Mouse (Mus musculus) MEL (cell line): ENCODE measurements around the gene Cdc42bpb. TPM values are rescaled to one million over a fixed set of nuclear protein-coding genes. Genes with fewer than 3 reads are reported as not detected.

Experiments
- DNase-seq: peaks from one replicate; pipeline ENCODE4 v3.0.0; 2011; ENCODE audit warnings: low read depth, low spot score
- H3K27ac ChIP-seq: 2 replicates; pipeline ENCODE4 v1.5.1; 2012; ENCODE audit warnings: low read depth, mild to moderate bottlenecking, control low read depth, low read length, moderate library complexity; ENCODE audit not compliant: control insufficient read depth
- H3K27me3 ChIP-seq, 2 experiments: fragments of 150-350 bp in 1 of 2; sonication (generic) in 1 of 2; 2 replicates each; pipeline ENCODE4 v1.6.1; 2012; ENCODE audit warnings: low read length in 2 of 2, mild to moderate bottlenecking in 2 of 2, improper control_type of control experiment in 1 of 2, moderate library complexity in 1 of 2; ENCODE audit not compliant: insufficient read depth in 2 of 2, control insufficient read depth in 1 of 2
- H3K36me3 ChIP-seq, 2 experiments: 2 replicates each; pipeline ENCODE4 v1.6.1; 2012 to 2014; ENCODE audit warnings: low read length in 2 of 2, improper control_type of control experiment in 1 of 2, inconsistent platforms in 1 of 2, mild to moderate bottlenecking in 1 of 2; ENCODE audit not compliant: insufficient read depth in 2 of 2, control insufficient read depth in 1 of 2
- H3K4me1 ChIP-seq, 2 experiments: fragments of 150-350 bp in 1 of 2; sonication (generic) in 1 of 2; 2 replicates each; pipeline ENCODE4 v1.6.1; 2012; ENCODE audit warnings: low read length in 2 of 2, improper control_type of control experiment in 1 of 2, mild to moderate bottlenecking in 1 of 2; ENCODE audit not compliant: insufficient read depth in 2 of 2, control insufficient read depth in 1 of 2
- H3K4me3 ChIP-seq, 2 experiments: fragments of 150-350 bp in 1 of 2; sonication (generic) in 1 of 2; 2 replicates each; pipeline ENCODE4 v1.5.1; 2012; ENCODE audit warnings: low read depth in 2 of 2, low read length in 2 of 2, mild to moderate bottlenecking in 2 of 2, moderate library complexity in 2 of 2, control low read depth in 1 of 2, improper control_type of control experiment in 1 of 2; ENCODE audit not compliant: control insufficient read depth in 1 of 2, insufficient read depth in 1 of 2
- H3K79me2 ChIP-seq: 2 replicates; pipeline ENCODE4 v1.6.1; 2012; ENCODE audit warnings: mild to moderate bottlenecking, low read length, moderate library complexity; ENCODE audit not compliant: control insufficient read depth, poor library complexity, insufficient read depth
- H3K9ac ChIP-seq: 2 replicates; pipeline ENCODE4 v1.6.1; 2012; ENCODE audit warnings: low read depth, mild to moderate bottlenecking, control low read depth, low read length, moderate library complexity; ENCODE audit not compliant: control insufficient read depth, poor library complexity, severe bottlenecking
- H3K9me3 ChIP-seq: fragments of 150-350 bp; sonication (generic); replicated peaks from 2 replicates; pipeline ENCODE4 v1.6.1; 2012; ENCODE audit warnings: mild to moderate bottlenecking, low read length, improper control_type of control experiment, moderate library complexity; ENCODE audit not compliant: insufficient read depth
- BHLHE40 ChIP-seq: IDR thresholded peaks from 2 replicates; pipeline ENCODE4 v1.6.1; 2012; ENCODE audit warnings: low read depth, mild to moderate bottlenecking, inconsistent platforms, low read length, improper control_type of control experiment, borderline replicate concordance
- CHD1 ChIP-seq: IDR thresholded peaks from 2 replicates; pipeline ENCODE4 v1.6.1; 2012; ENCODE audit warnings: low read depth, mild to moderate bottlenecking, inconsistent platforms, low read length, improper control_type of control experiment
- CTCF ChIP-seq, 3 experiments: IDR thresholded peaks in 2 of 3; conservative IDR thresholded peaks in 1 of 3; 2 replicates each; pipeline ENCODE4 v1.5.1; 2011 to 2012; ENCODE audit warnings: low read length in 3 of 3, low read depth in 2 of 3, mild to moderate bottlenecking in 2 of 3, improper control_type of control experiment in 1 of 3, inconsistent platforms in 1 of 3, mixed read lengths in 1 of 3, moderate library complexity in 1 of 3; ENCODE audit not compliant: control insufficient read depth in 1 of 3, insufficient read depth in 1 of 3, poor library complexity in 1 of 3, severe bottlenecking in 1 of 3
- E2F4 ChIP-seq: IDR thresholded peaks from 2 replicates; pipeline ENCODE4 v1.6.1; 2011; ENCODE audit warnings: low read depth, low read length, improper control_type of control experiment, borderline replicate concordance
- ELF1 ChIP-seq: IDR thresholded peaks from 2 replicates; pipeline ENCODE4 v1.6.1; 2014; ENCODE audit warnings: low read depth, mild to moderate bottlenecking, inconsistent platforms, low read length, improper control_type of control experiment, moderate library complexity
- ETS1 ChIP-seq: IDR thresholded peaks from 2 replicates; pipeline ENCODE4 v1.6.1; 2012; ENCODE audit warnings: low read depth, mild to moderate bottlenecking, inconsistent platforms, low read length, improper control_type of control experiment, moderate library complexity
- GABPA ChIP-seq: IDR thresholded peaks from 2 replicates; pipeline ENCODE4 v1.6.1; 2012; ENCODE audit warnings: low read depth, mild to moderate bottlenecking, inconsistent platforms, low read length, improper control_type of control experiment, moderate library complexity
- HCFC1 ChIP-seq: IDR thresholded peaks from 2 replicates; pipeline ENCODE4 v1.6.1; 2012; ENCODE audit warnings: low read depth, mild to moderate bottlenecking, inconsistent platforms, low read length, improper control_type of control experiment, moderate library complexity
- JUND ChIP-seq: IDR thresholded peaks from 2 replicates; pipeline ENCODE4 v1.6.1; 2011; ENCODE audit warnings: low read depth, mild to moderate bottlenecking, improper control_type of control experiment, low read length
- KAT2A ChIP-seq: conservative IDR thresholded peaks from 2 replicates; pipeline ENCODE4 v1.6.1; 2012; ENCODE audit warnings: low read depth, low read length, improper control_type of control experiment, inconsistent platforms
- MAFK ChIP-seq: IDR thresholded peaks from 2 replicates; pipeline ENCODE4 v1.6.1; 2011; ENCODE audit warnings: low read depth, mild to moderate bottlenecking, low read length, improper control_type of control experiment, borderline replicate concordance
- MAX ChIP-seq: IDR thresholded peaks from 2 replicates; pipeline ENCODE4 v1.6.1; 2011; ENCODE audit warnings: low read length, improper control_type of control experiment
- MAZ ChIP-seq: IDR thresholded peaks from 2 replicates; pipeline ENCODE4 v1.6.1; 2012; ENCODE audit warnings: low read depth, mild to moderate bottlenecking, inconsistent platforms, low read length, improper control_type of control experiment
- MEF2A ChIP-seq: IDR thresholded peaks from 2 replicates; pipeline ENCODE4 v1.6.1; 2014; ENCODE audit warnings: low read depth, mild to moderate bottlenecking, inconsistent platforms, low read length, improper control_type of control experiment; ENCODE audit not compliant: poor library complexity, insufficient replicate concordance, severe bottlenecking; ENCODE audit errors: extremely low read depth
- MYB ChIP-seq: IDR thresholded peaks from 2 replicates; pipeline ENCODE4 v1.6.1; 2011; ENCODE audit warnings: mild to moderate bottlenecking, low read depth, low read length, improper control_type of control experiment
- MYC ChIP-seq: IDR thresholded peaks from 2 replicates; pipeline ENCODE4 v1.6.1; 2011; ENCODE audit warnings: low read depth, mild to moderate bottlenecking, low read length, improper control_type of control experiment, moderate library complexity
- NRF1 ChIP-seq: IDR thresholded peaks from 2 replicates; pipeline ENCODE4 v1.6.1; 2014; ENCODE audit warnings: low read depth, mild to moderate bottlenecking, inconsistent platforms, low read length, improper control_type of control experiment, moderate library complexity; ENCODE audit not compliant: poor library complexity, insufficient read depth, severe bottlenecking
- POLR2A ChIP-seq, 2 experiments: IDR thresholded peaks; 2 replicates each; pipeline ENCODE4 v1.6.1; 2011 to 2012; ENCODE audit warnings: low read length in 2 of 2, mild to moderate bottlenecking in 2 of 2, control low read depth in 1 of 2, improper control_type of control experiment in 1 of 2, low read depth in 1 of 2, moderate library complexity in 1 of 2; ENCODE audit not compliant: control insufficient read depth in 1 of 2, insufficient read depth in 1 of 2, poor library complexity in 1 of 2
- POLR2AphosphoS2 ChIP-seq: IDR thresholded peaks from 2 replicates; pipeline ENCODE4 v1.6.1; 2011; ENCODE audit warnings: low read length, improper control_type of control experiment
- POLR2AphosphoS5 ChIP-seq: IDR thresholded peaks from 2 replicates; pipeline ENCODE4 v1.6.1; 2012; ENCODE audit warnings: low read depth, borderline replicate concordance, mild to moderate bottlenecking, inconsistent platforms, low read length, moderate library complexity, mixed read lengths
- RAD21 ChIP-seq: IDR thresholded peaks from 2 replicates; pipeline ENCODE4 v1.6.1; 2011; ENCODE audit warnings: mild to moderate bottlenecking, low read depth, low read length, improper control_type of control experiment
- SIN3A ChIP-seq: IDR thresholded peaks from 2 replicates; pipeline ENCODE4 v1.6.1; 2012; ENCODE audit warnings: low read length, improper control_type of control experiment, inconsistent platforms
- SMC3 ChIP-seq: IDR thresholded peaks from 2 replicates; pipeline ENCODE4 v1.6.1; 2011; ENCODE audit warnings: low read depth, low read length, improper control_type of control experiment
- TAL1 ChIP-seq: IDR thresholded peaks from 2 replicates; pipeline ENCODE4 v1.6.1; 2012; ENCODE audit warnings: mild to moderate bottlenecking, inconsistent platforms, low read length, moderate library complexity, mixed read lengths
- TCF12 ChIP-seq: IDR thresholded peaks from 2 replicates; pipeline ENCODE4 v1.6.1; 2014; ENCODE audit warnings: low read depth, mild to moderate bottlenecking, inconsistent platforms, low read length, improper control_type of control experiment, moderate library complexity
- UBTF ChIP-seq: IDR thresholded peaks from 2 replicates; pipeline ENCODE4 v1.6.1; 2012; ENCODE audit warnings: low read depth, mild to moderate bottlenecking, inconsistent platforms, low read length, improper control_type of control experiment, moderate library complexity, borderline replicate concordance; ENCODE audit not compliant: insufficient read depth
- USF1 ChIP-seq: IDR thresholded peaks from 2 replicates; pipeline ENCODE4 v1.6.1; 2014; ENCODE audit warnings: low read depth, mild to moderate bottlenecking, inconsistent platforms, low read length, improper control_type of control experiment, moderate library complexity
- USF2 ChIP-seq, 2 experiments: IDR thresholded peaks; 2 replicates each; pipeline ENCODE4 v1.6.1; 2011 to 2012; ENCODE audit warnings: improper control_type of control experiment in 2 of 2, low read length in 2 of 2, borderline replicate concordance in 1 of 2, inconsistent platforms in 1 of 2, low read depth in 1 of 2, mild to moderate bottlenecking in 1 of 2; ENCODE audit not compliant: insufficient read depth in 1 of 2
- ZC3H11A ChIP-seq: IDR thresholded peaks from 2 replicates; pipeline ENCODE4 v1.6.1; 2012; ENCODE audit warnings: low read depth, mild to moderate bottlenecking, inconsistent platforms, low read length, improper control_type of control experiment
- ZKSCAN1 ChIP-seq: IDR thresholded peaks from 2 replicates; pipeline ENCODE4 v1.6.1; 2012; ENCODE audit warnings: low read depth, mild to moderate bottlenecking, inconsistent platforms, low read length, improper control_type of control experiment, moderate library complexity
- ZMIZ1 ChIP-seq: IDR thresholded peaks from 2 replicates; pipeline ENCODE4 v1.6.1; 2012; ENCODE audit warnings: low read depth, mild to moderate bottlenecking, inconsistent platforms, low read length, improper control_type of control experiment, moderate library complexity
- polyA plus RNA-seq, 2 experiments: library from polyadenylated mRNA; stranded (reverse) in 1 of 2; unstranded in 1 of 2; fragments of >175 nt in 1 of 2; fragments of >200 nt in 1 of 2; gene quantifications; 2 replicates each; pipeline versions ENCODE4 v1.2.1 to v1.2.4; 2012; ENCODE audit warnings: low replicate concordance in 2 of 2, low read depth in 1 of 2; ENCODE audit not compliant: insufficient read length in 2 of 2, insufficient read depth in 1 of 2, missing spikeins in 1 of 2
- total RNA-seq: library from RNA; depleted of rRNA; stranded (reverse); fragments of 300-350 nt; gene quantifications from 2 replicates; pipeline ENCODE4 v1.2.3, GENCODE M21; 2012

Cdc42bpb gene
- total and polyA plus RNA-seq, 3 experiments: not detected

GRCm38 (mm10) chr12:111274006-111274405 lies 103.5 kb downstream of the Cdc42bpb start:
- no peaks in the 10 kb centered on the region for H3K27me3 ChIP-seq
- no peak for DNase-seq
- H3K9ac ChIP-seq: no peak overlapping the region
- H3K9me3 ChIP-seq: no peaks in the 10 kb centered on the region
- no peaks in the 10 kb centered on the region for H3K4me1 ChIP-seq
- H3K27ac ChIP-seq: no peak overlapping the region
- no peak overlapping the region for H3K4me3 ChIP-seq
- no peaks in the 10 kb centered on the region for H3K36me3 ChIP-seq
- TF ChIP-seq SIN3A (no peak), POLR2AphosphoS2 (no peak), MYC (no peak), ELF1 (no peak), ETS1 (no peak), GABPA (no peak), E2F4 (no peak), JUND (no peak), MAFK (no peak), NRF1 (no peak), RAD21 (no peak)
- H3K79me2 ChIP-seq: no peaks in the 10 kb centered on the region

- Histone ChIP-seq H3K36me3 (peaks cover 0 to 5% of the 10 kb centered on the region in 2 experiments; a peak in 2 of 4 replicates), H3K4me1 (peaks cover 0 to 4% of the 10 kb centered on the region in 2 experiments; a peak in 2 of 4 replicates), H3K4me3 (no peak overlapping the region), H3K27me3 (no peaks in the 10 kb centered on the region), H3K9ac (no peak overlapping the region), H3K79me2 (no peaks in the 10 kb centered on the region), H3K27ac (no peak overlapping the region), H3K9me3 (no peaks in the 10 kb centered on the region)
- peak; percentile 78 for DNase-seq
- TF ChIP-seq RAD21: peak; percentile 73
- TF ChIP-seq SMC3: peak; percentile 71
- no peak for TF ChIP-seq TCF12
- no peak for TF ChIP-seq MYB
- TF ChIP-seq POLR2A (IDR thresholded peaks at IDR 0.05; ENCODE audit: control insufficient read depth in 1 of 2, insufficient read depth in 1 of 2, low read depth in 1 of 2, low read length in 2 of 2, poor library complexity in 1 of 2): no peak
- TF ChIP-seq UBTF: no peak
- no peak for TF ChIP-seq BHLHE40
- TF ChIP-seq KAT2A: no peak
- no peak for TF ChIP-seq POLR2AphosphoS5
- TF ChIP-seq E2F4: no peak
- TF ChIP-seq POLR2AphosphoS2: no peak
- TF ChIP-seq CTCF (IDR thresholded peaks at IDR 0.05 in 2 of 3, conservative IDR thresholded peaks at IDR 0.05 in 1 of 3; ENCODE audit: control insufficient read depth in 1 of 3, insufficient read depth in 1 of 3, low read depth in 2 of 3, low read length in 3 of 3, poor library complexity in 1 of 3, severe bottlenecking in 1 of 3): peak; percentile 90 to 97 (median 92)
- no peak for TF ChIP-seq MAZ
- TF ChIP-seq ZC3H11A: peak; percentile 57
- TF ChIP-seq SIN3A: no peak
- no peak for TF ChIP-seq ZKSCAN1
- no peak for TF ChIP-seq ZMIZ1
- TF ChIP-seq CHD1: no peak
- no peak for TF ChIP-seq MEF2A
- no peak for TF ChIP-seq HCFC1
- no peak for TF ChIP-seq USF1
- TF ChIP-seq USF2 (IDR thresholded peaks at IDR 0.05; ENCODE audit: borderline replicate concordance in 1 of 2, insufficient read depth in 1 of 2, low read depth in 1 of 2, low read length in 2 of 2): no peak
- TF ChIP-seq GABPA: no peak
- peak; percentile 41; the same call in 1 of the 2 replicates for TF ChIP-seq MAX
- TF ChIP-seq ETS1: no peak
- TF ChIP-seq TAL1: no peak
- no peak for TF ChIP-seq NRF1
Measured at GRCm38 (mm10) chr12:111272420-111272819, 105.1 kb downstream of the Cdc42bpb start.
